Mouse (Mus musculus): ENCODE measurements around the gene Adcy7. TPM values are rescaled to one million over a fixed set of nuclear protein-coding genes. Genes with fewer than 3 reads are reported as not detected.

Adcy7 gene
- total RNA-seq, 2 experiments from 2014 or later, result 6.8 to 8.0 TPM

Other genes starting within 250 kb of the Adcy7 start
- gene Cnep1r1, start 153.6 kb upstream of the Adcy7 start, total RNA-seq (2021), result 10 to 100 TPM; 38.8 to 41.3 TPM
- 10 to 100 TPM; 31.2 to 31.4 TPM for gene Heatr3, start 134.5 kb upstream of the Adcy7 start, total RNA-seq (2021)
- gene Tent4b, start 73.2 kb upstream of the Adcy7 start, total RNA-seq (2021), result 10 to 100 TPM; 36.4 to 38.5 TPM
- 10 to 100 TPM; 82.9 to 93.5 TPM for gene Brd7, start 89.8 kb downstream of the Adcy7 start, total RNA-seq (2021)
- gene Nkd1, start 249.0 kb downstream of the Adcy7 start, total RNA-seq (2021), result 10 to 100 TPM; 47.8 to 54.3 TPM

All from adrenal gland, postnatal 4 days (tissue).